Mouse (Mus musculus) cerebral cortex, adult 2 months (tissue): ENCODE results near the gene Nln.

ENCODE experiments used
- WGBS: fragments of 180-500 bp; shearing (Covaris S2); methylation state at CpG from one replicate; pipeline ENCODE4 v1.1.7; 2018; 5-methylcytosine and 5-hydroxymethylcytosine counted together

Nln gene

DNA sequence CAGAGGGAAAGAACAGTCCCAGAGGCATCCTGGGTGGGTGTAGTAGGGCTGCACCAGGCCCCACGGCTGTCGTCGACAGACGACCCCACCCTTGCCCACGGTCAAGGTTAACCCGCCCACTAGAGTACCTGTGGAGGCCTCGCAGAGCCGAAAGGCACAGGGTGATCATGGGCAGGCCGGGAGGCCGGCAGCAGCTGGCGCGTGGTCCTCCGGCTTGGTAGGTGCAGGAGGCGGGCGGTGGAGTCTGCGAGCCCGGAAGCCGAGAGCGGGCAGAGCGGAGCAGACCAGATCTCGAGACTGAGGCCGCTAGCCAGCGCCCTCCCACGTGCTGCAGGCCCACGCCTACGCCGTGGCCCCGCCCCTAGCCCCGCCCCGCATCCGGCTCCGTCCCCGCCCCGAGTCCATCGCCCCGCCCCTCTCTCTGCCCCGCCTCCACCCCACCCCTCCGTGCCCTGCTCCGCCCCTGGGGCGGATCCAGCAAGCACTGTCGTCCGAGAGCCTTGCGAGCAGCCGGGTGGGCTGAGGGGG, at the start of gene Nln, which contains the start of gene Sgtb:
TSS of gene Nln (minus strand) at position 327 of the 528 bp plus-strand sequence.
TSS of gene Sgtb (plus strand) at position 454 of the 528 bp plus-strand sequence.
- WGBS: 2% methylated on average over 30 of the region's 44 CpGs

DNA sequence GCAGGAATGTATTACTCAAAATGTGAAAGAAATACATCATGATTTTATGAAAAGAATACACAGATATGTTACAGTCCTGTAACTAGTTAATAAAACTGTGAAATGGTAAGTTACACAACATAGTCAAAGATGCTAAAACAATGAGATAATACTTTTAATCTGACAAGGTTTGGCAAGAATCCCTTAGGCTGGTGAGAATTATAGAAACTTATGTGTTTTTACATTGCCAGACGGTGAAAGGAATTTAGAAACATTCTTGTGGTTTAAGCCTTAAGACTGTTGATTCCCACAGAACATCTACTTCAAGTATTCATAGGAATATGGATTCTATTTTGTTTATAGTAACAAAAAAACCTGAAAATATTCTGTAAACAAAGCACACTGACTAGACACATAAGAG, 46.3 kb upstream of the Nln start:
- 57% methylated on average over 1 of the region's 1 CpGs for WGBS

DNA sequence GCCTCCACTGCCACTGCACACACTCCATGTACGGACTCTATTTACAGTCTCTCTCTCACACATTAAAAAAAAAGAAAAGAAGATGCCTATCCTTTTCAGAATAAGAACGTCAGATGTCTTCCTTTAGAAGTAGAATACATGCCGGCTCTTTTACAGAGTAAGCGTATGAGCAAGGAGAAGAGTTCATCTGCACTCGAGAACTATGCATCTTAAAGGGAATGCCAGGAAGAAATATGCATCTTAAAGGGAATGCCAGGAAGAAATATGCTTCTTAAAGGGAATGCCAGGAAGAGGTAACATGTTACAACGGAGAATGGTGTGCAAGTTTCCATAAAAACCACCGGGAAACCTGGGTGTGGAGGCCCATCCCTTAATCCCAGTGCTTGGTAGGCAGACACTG, 45.7 kb upstream of the Nln start:
- 63% methylated on average over 7 of the region's 7 CpGs for WGBS

DNA sequence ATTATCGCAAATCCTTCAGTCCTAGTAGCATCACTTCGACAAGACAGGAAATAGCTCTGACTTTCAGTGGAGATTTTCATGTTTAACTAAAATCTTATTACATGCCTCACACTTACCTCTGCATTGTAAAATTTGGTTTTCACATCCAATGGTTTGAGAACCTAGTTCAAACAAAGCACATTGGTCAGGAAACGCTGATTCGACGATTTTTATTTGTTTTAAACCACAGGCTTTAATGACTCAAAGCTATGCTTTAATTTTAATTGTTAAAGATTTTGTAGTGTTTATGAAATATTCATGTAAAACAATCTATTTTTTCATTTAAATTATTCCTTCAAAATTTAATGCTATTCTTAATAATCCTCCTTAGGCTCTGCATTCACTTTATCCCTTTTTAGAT, 44.8 kb upstream of the Nln start:
- WGBS: 96% methylated on average over 5 of the region's 5 CpGs

GRCm38 (mm10) chr13:104145646-104146045, 36.2 kb upstream of the Nln start:
- WGBS: 85% methylated on average over 3 of the region's 3 CpGs

DNA sequence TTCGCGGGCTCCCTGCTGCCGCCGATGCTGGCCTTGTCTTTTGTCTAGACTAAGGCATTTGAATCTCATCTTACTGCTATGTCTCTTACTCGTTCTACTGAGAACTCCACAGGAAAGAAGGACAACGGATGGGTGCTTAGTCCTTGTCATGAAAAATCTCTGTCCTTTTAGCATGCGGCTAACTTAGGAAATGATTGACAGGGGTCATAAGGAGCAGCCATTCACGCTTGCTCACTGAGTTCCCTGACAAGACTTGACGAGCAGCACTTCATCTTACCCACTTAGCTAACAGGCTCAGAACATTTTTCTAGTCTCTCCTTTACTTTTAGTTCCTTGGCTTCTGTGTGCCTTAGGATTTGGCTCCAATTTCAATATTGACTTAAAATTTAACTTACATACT, 35.5 kb upstream of the Nln start:
- whole genome bisulfite sequencing: 90% methylated on average over 9 of the region's 9 CpGs

DNA sequence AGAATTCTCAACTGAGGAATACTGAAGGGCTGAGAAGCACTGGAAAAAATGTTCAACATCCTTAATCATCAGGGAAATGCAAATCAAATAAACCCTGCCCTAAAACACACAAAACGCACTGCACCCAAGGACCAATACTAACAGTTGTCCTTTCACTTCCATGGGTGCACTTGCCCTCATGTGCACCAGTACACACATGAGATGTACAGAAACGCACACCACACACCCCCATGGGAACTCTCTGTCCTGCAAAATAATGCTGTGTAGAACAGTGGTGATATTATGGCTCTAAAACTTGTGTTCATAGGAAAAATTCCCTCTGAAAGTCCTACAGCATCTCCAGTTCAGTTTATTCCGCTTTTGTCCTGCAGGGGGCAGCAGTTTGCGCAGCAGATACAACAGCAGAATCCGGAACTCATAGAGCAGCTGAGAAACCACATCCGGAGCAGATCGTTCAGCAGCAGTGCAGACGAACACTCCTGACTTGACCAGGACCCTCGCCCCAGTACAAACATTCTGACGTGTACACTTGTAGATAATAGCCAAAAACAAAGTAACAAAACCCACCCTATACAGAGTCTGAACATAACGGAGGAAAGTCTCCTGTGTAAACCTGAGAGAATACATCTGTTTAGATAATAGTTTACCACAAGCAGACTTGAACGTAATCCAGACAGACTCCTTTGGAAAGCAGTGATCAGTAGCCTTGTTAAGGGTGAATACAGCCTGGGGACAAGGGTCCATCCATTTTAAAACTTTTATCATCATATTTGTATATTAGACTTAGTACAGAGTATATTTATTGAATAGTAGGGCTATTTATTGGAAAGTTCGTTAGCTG, 30.2 kb upstream of the Nln start:
- 37% methylated on average over 13 of the region's 13 CpGs for WGBS

DNA sequence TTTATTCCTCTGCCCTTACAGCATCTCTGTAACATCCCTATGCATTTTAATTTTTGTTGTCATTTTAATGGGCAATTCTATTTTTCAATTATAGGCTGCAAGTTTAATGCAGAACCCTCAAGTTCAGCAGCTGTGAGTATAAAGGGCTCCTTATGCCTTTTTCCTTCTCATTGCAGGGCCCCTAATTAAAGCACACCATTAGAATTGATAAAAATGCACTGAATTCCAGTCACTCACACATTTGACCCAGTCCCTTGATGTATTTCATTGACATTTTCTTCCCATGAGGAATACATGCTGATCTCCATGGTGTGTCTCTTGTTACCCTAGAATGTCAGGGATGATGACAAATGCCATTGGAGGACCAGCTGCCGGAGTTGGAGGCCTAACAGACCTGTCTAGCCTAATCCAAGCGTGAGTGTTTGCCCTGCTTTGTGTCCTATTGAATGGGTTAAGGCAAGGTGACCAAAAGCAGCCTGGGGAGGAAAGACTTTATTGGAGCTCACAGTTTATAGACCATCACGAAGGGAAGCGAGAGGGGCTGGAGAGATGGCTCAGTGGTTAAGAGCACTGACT, 25.2 kb upstream of the Nln start:
- WGBS: 82% methylated on average over 4 of the region's 4 CpGs

DNA sequence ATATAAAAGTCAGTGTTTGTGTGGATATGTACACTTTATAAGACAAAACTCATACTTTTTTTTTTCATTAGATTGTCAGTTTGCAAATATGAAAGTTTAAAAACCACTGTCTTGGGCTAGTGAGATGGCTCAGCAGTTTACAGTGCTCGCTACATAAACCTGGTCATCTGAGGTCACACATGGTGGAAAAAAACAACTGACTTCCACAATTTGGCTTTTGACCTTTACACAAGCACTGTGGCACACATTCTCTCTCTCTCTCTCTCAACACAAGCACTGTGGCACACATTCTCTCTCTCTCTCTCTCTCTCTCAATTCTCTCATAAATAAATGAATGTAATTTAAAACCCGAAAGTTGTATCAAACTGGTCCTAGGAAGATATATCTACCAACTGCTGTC, 23.1 kb upstream of the Nln start:
- WGBS: 85% methylated on average over 2 of the region's 2 CpGs

DNA sequence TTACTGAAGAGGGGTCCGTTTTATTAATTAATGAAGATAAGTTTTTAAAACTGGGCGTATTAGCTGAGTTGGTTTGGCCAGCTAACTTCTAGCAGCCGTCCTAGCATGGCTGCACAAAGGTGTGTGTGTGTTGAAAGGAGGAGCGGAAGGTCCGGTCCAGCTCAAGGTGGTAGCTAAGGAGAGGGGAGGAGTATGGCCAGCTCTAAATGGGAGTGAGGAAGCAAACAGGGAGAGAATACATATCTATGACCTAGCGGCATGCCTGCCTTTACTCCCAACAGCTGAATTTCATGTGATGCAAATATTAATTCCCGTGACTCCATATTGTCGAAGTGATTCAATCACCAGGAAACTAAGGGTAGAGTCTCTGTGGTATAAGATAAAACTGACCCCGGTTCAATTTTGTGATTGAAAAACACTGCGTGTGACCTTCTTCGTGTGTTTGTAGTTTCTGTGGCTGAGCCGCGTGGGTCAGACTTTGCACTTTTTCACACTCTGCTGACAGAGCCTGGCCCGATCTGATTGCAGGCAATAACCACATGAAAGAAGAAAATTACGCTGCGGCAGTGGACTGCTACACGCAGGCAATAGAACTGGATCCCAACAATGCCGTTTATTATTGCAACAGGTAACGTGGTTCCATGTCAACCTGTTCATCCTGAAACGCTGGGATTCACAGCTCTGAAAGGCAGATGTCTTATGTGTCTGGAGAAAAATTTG, 14.4 kb upstream of the Nln start:
- WGBS: 92% methylated on average over 20 of the region's 20 CpGs

GRCm38 (mm10) chr13:104122078-104122840, 12.8 kb upstream of the Nln start:
- 60% methylated on average over 17 of the region's 17 CpGs for WGBS

GRCm38 (mm10) chr13:104114827-104115226, 5.4 kb upstream of the Nln start:
- WGBS: 31% methylated on average over 2 of the region's 2 CpGs

DNA sequence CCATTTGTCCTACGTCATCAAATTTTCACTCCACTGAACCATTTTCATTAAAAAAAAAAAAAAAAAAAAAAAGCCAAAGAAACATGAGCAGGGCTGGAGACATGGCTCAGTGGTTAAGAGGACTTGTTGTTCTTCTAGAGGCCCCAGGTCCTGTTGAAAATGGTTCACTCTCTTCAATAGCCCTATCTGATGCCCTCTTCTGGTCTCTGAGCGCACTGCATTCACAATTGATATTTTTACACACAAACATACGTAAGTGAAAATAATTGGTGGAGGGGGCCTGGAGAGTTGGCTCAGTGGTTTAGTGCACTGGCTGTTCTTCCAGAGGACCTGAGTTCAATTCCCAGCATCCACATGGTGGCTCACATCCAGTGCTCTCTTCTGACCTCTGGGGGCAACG, 4.4 kb upstream of the Nln start:
- 74% methylated on average over 4 of the region's 4 CpGs for WGBS

DNA sequence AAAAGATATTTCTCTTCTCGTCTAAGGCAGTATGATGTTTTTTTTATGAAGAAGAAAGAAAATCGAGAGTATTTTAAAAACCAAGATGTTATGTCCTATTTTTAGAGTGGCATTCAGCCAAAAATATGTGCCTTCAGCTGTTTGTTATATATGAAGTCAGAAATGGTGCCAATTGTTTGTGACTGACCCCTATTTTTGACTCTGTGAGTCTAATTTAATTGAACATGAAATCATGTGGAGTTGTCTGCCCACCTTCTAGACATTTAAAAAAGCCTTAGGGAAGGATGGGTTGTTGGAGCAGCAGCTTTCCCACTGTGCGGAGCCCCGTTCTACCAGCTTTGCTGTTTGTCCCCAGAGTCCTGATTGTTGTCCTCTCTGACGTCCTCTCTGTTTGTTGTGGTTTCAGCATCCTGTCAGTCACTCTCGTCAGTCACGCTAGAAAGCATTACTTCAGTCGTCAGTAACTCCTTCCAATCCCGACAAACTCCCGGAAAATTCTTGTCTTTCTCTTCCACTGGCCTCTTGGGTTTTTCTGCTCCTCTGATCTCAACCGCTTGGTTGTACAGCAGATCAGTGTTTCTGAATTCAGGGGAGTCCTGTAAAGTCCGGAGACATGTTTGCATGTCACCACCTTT, 3.0 kb upstream of the Nln start:
- 27% methylated on average over 12 of the region's 12 CpGs for WGBS

DNA sequence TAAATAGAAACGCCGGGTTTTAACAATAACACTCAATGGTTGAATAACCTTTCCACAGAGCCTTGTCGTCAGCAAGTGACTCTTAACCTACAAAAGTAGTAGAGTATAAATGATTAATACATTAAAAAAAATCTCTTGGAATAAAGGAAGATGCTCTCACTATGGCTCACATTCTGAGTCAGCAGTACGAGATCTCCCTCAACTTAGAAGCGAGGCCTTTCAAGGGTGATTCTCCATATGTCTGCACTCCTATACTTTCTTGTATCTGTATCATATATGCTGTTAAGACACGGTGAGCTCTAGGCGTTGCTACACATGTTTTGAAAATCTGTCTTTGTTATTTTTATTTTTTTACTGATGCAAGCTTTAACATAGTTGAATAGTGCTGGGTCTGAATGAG, 1.1 kb upstream of the Nln start:
- WGBS: 23% methylated on average over 7 of the region's 7 CpGs

- under 1% methylated on average over 38 of the region's 38 CpGs for WGBS
These were observed 555 bp upstream of the Nln start for GRCm38 (mm10) chr13:104109816-104110521.

DNA sequence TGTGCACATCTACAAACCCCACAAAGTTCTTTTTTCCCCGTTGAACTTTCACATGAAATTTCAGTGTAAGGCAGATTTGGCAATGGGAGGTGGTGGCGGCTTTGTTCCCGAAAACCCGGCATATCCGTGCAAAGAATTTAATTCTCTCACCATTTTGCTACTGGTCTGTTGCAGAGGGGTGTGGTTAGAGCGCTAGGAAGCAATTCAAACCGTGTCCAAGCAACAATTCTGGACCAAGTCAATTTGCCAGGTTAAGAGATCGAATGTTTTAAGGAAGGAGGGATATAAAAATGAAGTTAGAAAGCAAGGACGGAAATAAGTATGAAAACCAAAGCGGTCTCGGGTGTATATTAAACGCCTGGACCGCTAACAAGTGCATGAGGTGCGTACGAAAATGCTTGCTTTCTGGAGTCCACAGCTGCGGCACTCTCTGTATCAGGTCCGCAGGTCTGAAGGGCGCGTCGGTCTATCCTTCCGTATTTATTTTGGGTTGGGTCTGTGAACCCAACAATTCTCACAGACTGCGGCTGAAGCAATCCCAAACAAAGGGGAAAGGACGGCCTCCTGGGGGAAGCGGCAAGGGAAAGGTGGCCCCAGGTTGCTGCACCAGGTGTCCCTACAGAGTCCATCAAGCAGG, 645 bp downstream of the Nln start:
- WGBS: under 1% methylated on average over 24 of the region's 24 CpGs

DNA sequence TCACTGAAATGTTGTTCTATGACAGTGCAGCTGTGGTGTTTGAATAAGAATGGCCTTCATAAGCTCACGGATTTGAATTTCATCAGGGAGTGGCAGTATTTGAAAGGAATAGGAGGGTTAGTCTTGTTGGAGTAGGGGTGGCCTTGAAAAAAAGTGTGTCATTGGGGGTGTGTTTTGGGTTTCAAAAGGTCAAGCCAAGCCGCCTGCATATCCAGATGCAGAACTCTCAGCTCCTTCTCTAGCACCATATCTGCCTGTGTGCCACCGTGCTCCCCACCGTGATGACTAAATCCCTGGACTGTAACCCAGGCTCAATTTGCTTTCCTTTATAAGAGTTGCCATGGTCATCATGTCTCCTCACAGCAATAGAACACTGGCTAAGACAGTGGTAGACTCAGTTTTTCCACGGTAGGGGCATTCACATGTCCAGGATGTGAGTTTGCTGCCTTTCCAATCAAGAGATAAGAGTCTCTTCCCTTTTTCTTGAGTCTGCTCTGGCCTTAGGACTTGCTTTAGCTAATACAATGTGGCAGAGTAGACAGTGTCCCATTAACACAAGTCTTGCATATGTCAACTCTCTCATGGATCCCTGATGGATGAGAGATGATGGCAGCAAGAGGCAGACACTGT, 7.7 kb downstream of the Nln start:
- 90% methylated on average over 5 of the region's 5 CpGs for WGBS

DNA sequence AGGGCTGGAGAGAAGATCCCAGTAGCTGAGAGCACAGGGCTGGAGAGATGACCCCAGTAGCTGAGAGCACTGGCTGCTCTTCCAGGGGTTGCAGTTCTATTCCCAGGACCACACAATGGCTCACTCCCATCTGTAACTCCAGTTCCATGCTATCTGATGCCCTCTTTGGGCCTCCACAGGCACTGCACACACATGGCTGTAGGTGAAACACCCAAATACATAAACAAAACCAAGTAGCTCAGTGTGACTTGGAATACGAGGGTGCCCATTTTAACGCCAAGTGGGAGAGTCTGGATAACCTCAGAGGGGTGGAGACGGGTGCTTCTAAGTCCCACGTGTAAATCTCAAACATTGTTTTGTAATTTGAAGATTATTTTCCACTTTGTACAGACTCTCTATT, 9.0 kb downstream of the Nln start:
- 90% methylated on average over 4 of the region's 4 CpGs for WGBS

DNA sequence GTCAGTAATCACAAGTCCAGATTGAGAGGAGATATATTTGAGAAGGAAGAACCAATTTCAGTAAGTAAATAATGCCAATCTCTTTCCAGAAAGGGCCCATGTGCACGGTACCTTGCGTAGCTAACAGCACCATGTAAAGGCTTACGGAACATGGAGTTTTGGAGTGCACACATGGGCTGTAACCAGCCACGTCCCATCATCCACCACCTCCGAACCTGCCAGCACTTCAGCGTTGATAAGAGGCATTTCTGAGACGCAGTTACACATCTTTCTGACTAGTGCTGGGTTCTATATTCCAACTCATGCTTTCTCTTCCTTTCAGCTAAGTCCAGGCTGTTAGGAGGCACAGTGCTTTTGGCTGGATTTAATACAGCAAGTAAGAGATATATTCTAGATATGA, 12.2 kb downstream of the Nln start:
- WGBS: 94% methylated on average over 7 of the region's 7 CpGs
